Mouse (Mus musculus) liver, embryonic 15.5 days (tissue): ENCODE data around the gene Ccdc186. TPM values are rescaled to one million over a fixed set of nuclear protein-coding genes. Genes with fewer than 3 reads are reported as not detected.

Source experiments
- ATAC-seq: fragments of 200-750 bp; cut with Nextera tagmentation; 2 replicates; pipeline ENCODE4 v1.8.0; 2017; ENCODE audit warnings: moderate number of reproducible peaks, mild to moderate bottlenecking, moderate library complexity; ENCODE audit not compliant: insufficient read depth
- H3K27ac ChIP-seq: fragments of 300-500 bp; sonication (generic); replicated peaks from 2 replicates; pipeline ENCODE4 v1.5.1; 2015; ENCODE audit warnings: mild to moderate bottlenecking, inconsistent platforms
- H3K27me3 ChIP-seq: fragments of 300-500 bp; sonication (generic); 2 replicates; pipeline ENCODE4 v1.6.1; 2015; ENCODE audit warnings: mild to moderate bottlenecking, inconsistent platforms
- H3K36me3 ChIP-seq: fragments of 300-500 bp; sonication (generic); replicated peaks from 2 replicates; pipeline ENCODE4 v1.6.1; 2015; ENCODE audit warnings: moderate library complexity, mild to moderate bottlenecking, inconsistent platforms
- H3K4me1 ChIP-seq: fragments of 300-500 bp; sonication (generic); replicated peaks from 2 replicates; pipeline ENCODE4 v1.6.1; 2015; ENCODE audit warnings: inconsistent platforms
- H3K4me2 ChIP-seq: fragments of 300-500 bp; sonication (generic); 2 replicates; pipeline ENCODE4 v1.6.1; 2015; ENCODE audit warnings: moderate library complexity, mild to moderate bottlenecking, inconsistent platforms
- H3K4me3 ChIP-seq: fragments of 300-500 bp; sonication (generic); replicated peaks from 2 replicates; pipeline ENCODE4 v1.5.1; 2015; ENCODE audit warnings: mild to moderate bottlenecking, inconsistent platforms
- H3K9ac ChIP-seq: fragments of 300-500 bp; sonication (generic); 2 replicates; pipeline ENCODE4 v1.6.1; 2015; ENCODE audit warnings: moderate library complexity, mild to moderate bottlenecking, inconsistent platforms
- H3K9me3 ChIP-seq: fragments of 300-500 bp; sonication (generic); replicated peaks from 2 replicates; pipeline ENCODE4 v1.6.1; 2016; ENCODE audit warnings: inconsistent platforms
- WGBS: fragments of 180-500 bp; shearing (Covaris S2); methylation state at CpG from one replicate; pipeline ENCODE4 v1.1.7; 2015; ENCODE audit warnings: mixed read lengths; ENCODE audit not compliant: insufficient replicate concordance; 5-methylcytosine and 5-hydroxymethylcytosine counted together
- polyA plus RNA-seq: library from polyadenylated mRNA; unstranded; fragments of >200 nt; fragmentation: Nextera tagmentation; extraction: Ambion mirVana; gene quantifications from 2 replicates; pipeline ENCODE4 v1.2.1, GENCODE M21; 2015

The Ccdc186 gene
- polyA plus RNA-seq, 1 experiment from 2014 or later = 5.3 TPM

DNA sequence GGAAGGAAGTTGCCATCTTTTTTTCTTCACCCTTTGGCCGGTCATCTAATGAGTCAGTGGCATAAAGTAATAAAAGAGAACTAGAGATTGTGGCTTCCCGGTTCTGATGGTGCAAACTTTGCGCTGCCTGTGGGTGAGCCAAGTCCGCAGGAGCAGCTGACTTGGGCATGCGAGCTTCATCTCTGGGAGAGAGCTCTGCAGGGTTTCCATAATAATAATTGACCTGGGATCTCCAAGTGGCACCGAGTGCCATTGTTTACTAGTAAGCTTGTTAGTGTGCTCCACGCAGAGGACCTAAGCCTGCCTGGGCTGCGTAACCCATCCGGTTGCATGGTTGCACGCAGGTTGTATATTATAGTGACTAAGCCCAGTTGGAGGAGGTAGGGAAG lies 452 bp upstream of the Ccdc186 start:
- Histone ChIP-seq H3K4me1 (peaks cover 32% of the 10 kb centered on the region), H3K27me3 (peaks cover 32% of the 10 kb centered on the region), H3K4me3 (peak overlapping the region; percentile 98), H3K9ac (peak overlapping the region; percentile 43), H3K27ac (no peak overlapping the region), H3K4me2 (peak overlapping the region; percentile 72), H3K36me3 (no peaks in the 10 kb centered on the region), H3K9me3 (no peaks in the 10 kb centered on the region)
- 18% methylated on average over 10 of the region's 10 CpGs for WGBS
- ATAC-seq = peak; percentile 27

DNA sequence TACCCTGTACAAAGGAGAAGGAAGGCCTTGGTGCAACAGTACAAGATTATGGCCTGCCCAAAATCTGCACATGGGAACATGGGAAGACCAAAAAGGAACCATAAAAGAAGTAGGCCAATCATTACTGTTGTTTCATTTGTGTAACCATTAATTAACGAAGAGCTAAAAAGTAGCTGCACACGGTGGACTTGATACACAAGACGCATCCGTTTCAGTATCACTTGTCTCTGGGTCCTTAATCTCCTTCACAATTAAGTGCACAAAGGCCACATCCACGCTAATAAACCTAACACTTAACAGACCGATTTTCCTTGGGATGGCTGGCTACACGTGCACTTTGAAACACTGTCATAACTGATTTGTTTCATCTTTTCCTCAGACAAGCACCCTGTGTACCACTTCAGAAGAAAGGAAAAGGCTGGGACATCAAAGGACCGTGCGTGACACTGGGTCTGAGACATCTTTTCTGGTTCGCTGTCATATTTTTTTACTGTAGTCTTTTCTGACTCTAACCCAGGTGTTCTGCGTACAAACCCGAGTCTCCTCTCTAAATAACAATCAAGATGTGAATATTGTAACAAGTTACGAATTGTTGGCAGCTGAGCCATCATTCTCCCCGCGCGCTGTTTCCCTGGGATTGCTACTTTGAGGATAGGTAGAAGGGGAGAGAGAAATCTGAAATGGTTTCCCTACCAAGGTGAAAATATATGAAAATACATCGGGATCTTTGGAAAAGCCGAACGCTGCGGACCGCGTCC lies 771 bp downstream of the Ccdc186 start:
- Histone ChIP-seq H3K9me3 (no peaks in the 10 kb centered on the region), H3K4me3 (peak overlapping the region; percentile 98), H3K27ac (peak overlapping the region; percentile 86), H3K9ac (peak overlapping the region; percentile 92), H3K36me3 (no peaks in the 10 kb centered on the region), H3K27me3 (peaks cover 28% of the 10 kb centered on the region), H3K4me2 (peak overlapping the region; percentile 72), H3K4me1 (peaks cover 37% of the 10 kb centered on the region)
- no peak for ATAC-seq
- 13% methylated on average over 22 of the region's 22 CpGs for WGBS

GRCm38 (mm10) chr19:56817851-56818526 lies 4.0 kb downstream of the Ccdc186 start:
- H3K4me3 ChIP-seq = no peak overlapping the region
- no peaks in the 10 kb centered on the region for H3K9me3 ChIP-seq
- H3K9ac ChIP-seq = no peak overlapping the region
- no peak overlapping the region for H3K27ac ChIP-seq
- 66% methylated on average over 14 of the region's 14 CpGs for WGBS
- peaks cover 4% of the 10 kb centered on the region; the same call in 1 of the 2 replicates for H3K36me3 ChIP-seq
- H3K4me1 ChIP-seq = peaks cover 33% of the 10 kb centered on the region
- ATAC-seq = no peak
- H3K4me2 ChIP-seq = no peak overlapping the region
- peaks cover under 1% of the 10 kb centered on the region; the same call in 1 of the 2 replicates for H3K27me3 ChIP-seq

- H3K27ac ChIP-seq = no peak overlapping the region
- no peaks in the 10 kb centered on the region for H3K27me3 ChIP-seq
- no peak overlapping the region for H3K4me2 ChIP-seq
- no peak overlapping the region for H3K9ac ChIP-seq
- 79% methylated on average over 4 of the region's 4 CpGs for WGBS
- no peak for ATAC-seq
- H3K4me3 ChIP-seq = no peak overlapping the region
- H3K4me1 ChIP-seq = peaks cover 23% of the 10 kb centered on the region
- peaks cover 29% of the 10 kb centered on the region for H3K36me3 ChIP-seq
- H3K9me3 ChIP-seq = no peaks in the 10 kb centered on the region
Observed at GRCm38 (mm10) chr19:56813360-56813759, 8.6 kb downstream of the Ccdc186 start.

- Histone ChIP-seq H3K27ac (0 out of 2 replicates have a peak overlapping the region, but pooled peaks have one; percentile 11), H3K4me2 (no peak overlapping the region), H3K36me3 (peaks cover 44% of the 10 kb centered on the region), H3K27me3 (no peaks in the 10 kb centered on the region), H3K4me3 (no peak overlapping the region), H3K9me3 (no peaks in the 10 kb centered on the region), H3K4me1 (peaks cover 14% of the 10 kb centered on the region), H3K9ac (no peak overlapping the region)
- 12% methylated on average over 9 of the region's 9 CpGs for WGBS
- peak; percentile 78 for ATAC-seq
Observed at GRCm38 (mm10) chr19:56811590-56811989, 10.4 kb downstream of the Ccdc186 start.

DNA sequence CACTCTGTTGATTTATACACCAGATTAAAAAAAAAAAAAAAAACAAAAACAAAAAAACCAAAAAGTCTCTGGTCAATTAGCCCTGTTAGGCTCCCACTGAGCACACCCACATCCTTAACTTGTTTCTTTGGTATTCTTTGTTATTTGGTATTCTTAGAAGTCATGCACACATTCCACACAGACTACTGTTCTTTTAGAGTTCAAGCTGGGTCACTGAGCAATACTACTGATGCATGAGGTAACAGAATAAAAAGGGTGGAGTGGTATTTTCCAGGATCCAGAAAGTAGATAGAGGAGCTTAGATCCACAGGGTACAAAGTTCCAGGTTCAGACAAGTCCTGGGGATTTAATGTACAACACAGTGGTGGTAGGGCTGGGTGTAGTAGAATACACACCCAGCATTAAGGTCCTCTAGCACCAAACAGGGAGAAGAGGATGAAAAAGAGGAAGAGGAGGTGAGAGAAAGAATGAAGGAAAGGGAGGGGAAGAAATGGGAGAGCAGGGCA lies 11.3 kb downstream of the Ccdc186 start:
- Histone ChIP-seq H3K9ac (no peak overlapping the region), H3K4me2 (no peak overlapping the region), H3K9me3 (no peaks in the 10 kb centered on the region), H3K36me3 (peaks cover 45% of the 10 kb centered on the region), H3K27ac (no peak overlapping the region), H3K4me3 (no peak overlapping the region), H3K4me1 (peaks cover 14% of the 10 kb centered on the region), H3K27me3 (no peaks in the 10 kb centered on the region)
- ATAC-seq = no peak

GRCm38 (mm10) chr19:56808771-56809170 lies 13.2 kb downstream of the Ccdc186 start:
- Histone ChIP-seq H3K27me3 (no peaks in the 10 kb centered on the region), H3K4me3 (no peak overlapping the region), H3K4me2 (no peak overlapping the region), H3K9ac (no peak overlapping the region), H3K36me3 (peaks cover 60% of the 10 kb centered on the region), H3K4me1 (peaks cover 14% of the 10 kb centered on the region), H3K27ac (no peak overlapping the region), H3K9me3 (no peaks in the 10 kb centered on the region)
- WGBS = 68% methylated on average over 5 of the region's 5 CpGs
- ATAC-seq = no peak

- H3K9me3 ChIP-seq = no peaks in the 10 kb centered on the region
- no peak overlapping the region for H3K4me3 ChIP-seq
- H3K27me3 ChIP-seq = no peaks in the 10 kb centered on the region
- peaks cover 25% of the 10 kb centered on the region for H3K4me1 ChIP-seq
- peaks cover 57% of the 10 kb centered on the region for H3K36me3 ChIP-seq
- no peak for ATAC-seq
- H3K27ac ChIP-seq = no peak overlapping the region
- H3K9ac ChIP-seq = no peak overlapping the region
- 79% methylated on average over 5 of the region's 5 CpGs for WGBS
- H3K4me2 ChIP-seq = no peak overlapping the region
Observed at GRCm38 (mm10) chr19:56807122-56807521, 14.9 kb downstream of the Ccdc186 start.

GRCm38 (mm10) chr19:56805366-56805765 lies 16.6 kb downstream of the Ccdc186 start:
- Histone ChIP-seq H3K4me3 (no peak overlapping the region), H3K27ac (no peak overlapping the region), H3K27me3 (no peaks in the 10 kb centered on the region), H3K9ac (no peak overlapping the region), H3K36me3 (peaks cover 68% of the 10 kb centered on the region), H3K9me3 (no peaks in the 10 kb centered on the region), H3K4me2 (no peak overlapping the region), H3K4me1 (peaks cover 28% of the 10 kb centered on the region)
- 81% methylated on average over 2 of the region's 2 CpGs for WGBS
- no peak for ATAC-seq

DNA sequence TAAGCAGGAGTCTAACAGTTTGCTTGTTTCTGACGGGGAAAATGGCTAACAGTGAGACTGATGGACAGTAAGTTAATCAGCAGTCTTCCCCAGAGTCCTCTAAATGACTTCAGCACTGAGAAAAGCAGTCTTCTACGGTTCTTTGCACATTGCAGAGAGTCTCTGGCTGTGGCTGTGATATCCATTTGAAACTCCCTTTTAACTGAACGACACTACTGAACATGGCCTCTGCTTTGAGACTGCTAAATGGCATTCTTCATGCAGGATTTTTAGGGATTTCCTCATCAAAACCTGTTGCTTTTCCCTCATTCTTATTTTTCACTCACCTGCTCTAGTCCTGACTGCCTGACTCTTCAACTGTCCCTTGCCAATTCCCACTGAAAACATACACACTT lies 19.6 kb downstream of the Ccdc186 start:
- peaks cover 72% of the 10 kb centered on the region for H3K36me3 ChIP-seq
- H3K27me3 ChIP-seq = no peaks in the 10 kb centered on the region
- peaks cover 34% of the 10 kb centered on the region for H3K4me1 ChIP-seq
- H3K9ac ChIP-seq = no peak overlapping the region
- H3K4me3 ChIP-seq = no peak overlapping the region
- no peak for ATAC-seq
- WGBS = 54% methylated on average over 3 of the region's 3 CpGs
- no peaks in the 10 kb centered on the region for H3K9me3 ChIP-seq
- 0 out of 2 replicates have a peak overlapping the region, but pooled peaks have one; percentile 49 for H3K4me2 ChIP-seq
- peak overlapping the region; percentile 81 for H3K27ac ChIP-seq

GRCm38 (mm10) chr19:56801656-56802351 lies 20.2 kb downstream of the Ccdc186 start:
- 20% methylated on average over 10 of the region's 10 CpGs for WGBS
- Histone ChIP-seq H3K36me3 (peaks cover 69% of the 10 kb centered on the region), H3K4me1 (peaks cover 34% of the 10 kb centered on the region)

More at GRCm38 (mm10) chr19:56801656-56802351, 20.2 kb downstream of the Ccdc186 start:
- Histone ChIP-seq H3K9ac (no peak overlapping the region), H3K4me2 (peak overlapping the region; percentile 49), H3K4me3 (no peak overlapping the region; the same call in 1 of the 2 replicates), H3K27ac (peak overlapping the region; percentile 81), H3K27me3 (no peaks in the 10 kb centered on the region), H3K9me3 (no peaks in the 10 kb centered on the region)
- ATAC-seq = peak; percentile 91
